Mouse (Mus musculus) spleen, adult 2 months (tissue): ENCODE data around the gene Serpinf1.

Experiments
- CTCF ChIP-seq: fragments of 200-500 bp; IDR thresholded peaks from 2 replicates; pipeline ENCODE4 v1.5.1; 2011; ENCODE audit warnings: mild to moderate bottlenecking, inconsistent platforms; ENCODE audit not compliant: insufficient read depth, insufficient read length, insufficient replicate concordance; ENCODE audit errors: extremely low read depth
- POLR2A ChIP-seq: fragments of 200-500 bp; IDR thresholded peaks from 2 replicates; pipeline ENCODE4 v1.6.1; 2011; ENCODE audit warnings: low read depth, low read length, inconsistent platforms

DNA sequence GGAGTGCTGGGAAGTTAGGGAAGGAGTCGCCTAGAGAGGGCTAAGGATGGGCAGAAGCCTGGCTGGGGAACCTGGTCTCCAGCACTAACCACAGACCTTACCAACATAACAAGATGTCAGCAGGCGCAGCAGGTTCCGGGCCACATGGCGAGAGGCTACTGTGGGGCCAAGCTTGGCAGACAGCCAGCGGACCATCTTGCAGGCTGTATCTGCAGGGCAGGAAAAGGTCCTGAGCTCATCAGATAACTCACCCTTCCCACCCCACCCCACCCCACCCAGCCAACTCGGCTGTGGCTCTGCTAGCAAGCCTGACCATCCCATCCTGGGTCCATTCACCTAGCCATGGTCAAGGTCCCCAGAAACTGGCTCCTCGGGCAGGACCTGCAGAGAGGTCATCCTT, 27.2 kb upstream of the Serpinf1 start:
- TF ChIP-seq POLR2A (no peak), CTCF (no peak)
